Mouse (Mus musculus) MEL (cell line): ENCODE results near the gene Acp4.

Source experiments
- CTCF ChIP-seq, 3 experiments: IDR thresholded peaks in 2 of 3; conservative IDR thresholded peaks in 1 of 3; 2 replicates each; pipeline ENCODE4 v1.5.1; 2011 to 2012; ENCODE audit warnings: low read length in 3 of 3, low read depth in 2 of 3, mild to moderate bottlenecking in 2 of 3, improper control_type of control experiment in 1 of 3, inconsistent platforms in 1 of 3, mixed read lengths in 1 of 3, moderate library complexity in 1 of 3; ENCODE audit not compliant: control insufficient read depth in 1 of 3, insufficient read depth in 1 of 3, poor library complexity in 1 of 3, severe bottlenecking in 1 of 3
- E2F4 ChIP-seq: IDR thresholded peaks from 2 replicates; pipeline ENCODE4 v1.6.1; 2011; ENCODE audit warnings: low read depth, low read length, improper control_type of control experiment, borderline replicate concordance
- ELF1 ChIP-seq: IDR thresholded peaks from 2 replicates; pipeline ENCODE4 v1.6.1; 2014; ENCODE audit warnings: low read depth, mild to moderate bottlenecking, inconsistent platforms, low read length, improper control_type of control experiment, moderate library complexity
- EP300 ChIP-seq, 2 experiments: IDR thresholded peaks; 2 replicates each; pipeline ENCODE4 v1.6.1; 2011; ENCODE audit warnings: improper control_type of control experiment in 2 of 2, low read length in 2 of 2, low read depth in 1 of 2, mild to moderate bottlenecking in 1 of 2
- ETS1 ChIP-seq: IDR thresholded peaks from 2 replicates; pipeline ENCODE4 v1.6.1; 2012; ENCODE audit warnings: low read depth, mild to moderate bottlenecking, inconsistent platforms, low read length, improper control_type of control experiment, moderate library complexity
- HCFC1 ChIP-seq: IDR thresholded peaks from 2 replicates; pipeline ENCODE4 v1.6.1; 2012; ENCODE audit warnings: low read depth, mild to moderate bottlenecking, inconsistent platforms, low read length, improper control_type of control experiment, moderate library complexity
- MAX ChIP-seq: IDR thresholded peaks from 2 replicates; pipeline ENCODE4 v1.6.1; 2011; ENCODE audit warnings: low read length, improper control_type of control experiment
- MEF2A ChIP-seq: IDR thresholded peaks from 2 replicates; pipeline ENCODE4 v1.6.1; 2014; ENCODE audit warnings: low read depth, mild to moderate bottlenecking, inconsistent platforms, low read length, improper control_type of control experiment; ENCODE audit not compliant: poor library complexity, insufficient replicate concordance, severe bottlenecking; ENCODE audit errors: extremely low read depth
- NRF1 ChIP-seq: IDR thresholded peaks from 2 replicates; pipeline ENCODE4 v1.6.1; 2014; ENCODE audit warnings: low read depth, mild to moderate bottlenecking, inconsistent platforms, low read length, improper control_type of control experiment, moderate library complexity; ENCODE audit not compliant: poor library complexity, insufficient read depth, severe bottlenecking
- POLR2A ChIP-seq, 2 experiments: IDR thresholded peaks; 2 replicates each; pipeline ENCODE4 v1.6.1; 2011 to 2012; ENCODE audit warnings: low read length in 2 of 2, mild to moderate bottlenecking in 2 of 2, control low read depth in 1 of 2, improper control_type of control experiment in 1 of 2, low read depth in 1 of 2, moderate library complexity in 1 of 2; ENCODE audit not compliant: control insufficient read depth in 1 of 2, insufficient read depth in 1 of 2, poor library complexity in 1 of 2
- TAL1 ChIP-seq: IDR thresholded peaks from 2 replicates; pipeline ENCODE4 v1.6.1; 2012; ENCODE audit warnings: mild to moderate bottlenecking, inconsistent platforms, low read length, moderate library complexity, mixed read lengths
- USF2 ChIP-seq, 2 experiments: IDR thresholded peaks; 2 replicates each; pipeline ENCODE4 v1.6.1; 2011 to 2012; ENCODE audit warnings: improper control_type of control experiment in 2 of 2, low read length in 2 of 2, borderline replicate concordance in 1 of 2, inconsistent platforms in 1 of 2, low read depth in 1 of 2, mild to moderate bottlenecking in 1 of 2; ENCODE audit not compliant: insufficient read depth in 1 of 2
- ZNF384 ChIP-seq: IDR thresholded peaks from 2 replicates; pipeline ENCODE4 v1.6.1; 2012; ENCODE audit warnings: low read depth, mild to moderate bottlenecking, inconsistent platforms, low read length, improper control_type of control experiment

DNA sequence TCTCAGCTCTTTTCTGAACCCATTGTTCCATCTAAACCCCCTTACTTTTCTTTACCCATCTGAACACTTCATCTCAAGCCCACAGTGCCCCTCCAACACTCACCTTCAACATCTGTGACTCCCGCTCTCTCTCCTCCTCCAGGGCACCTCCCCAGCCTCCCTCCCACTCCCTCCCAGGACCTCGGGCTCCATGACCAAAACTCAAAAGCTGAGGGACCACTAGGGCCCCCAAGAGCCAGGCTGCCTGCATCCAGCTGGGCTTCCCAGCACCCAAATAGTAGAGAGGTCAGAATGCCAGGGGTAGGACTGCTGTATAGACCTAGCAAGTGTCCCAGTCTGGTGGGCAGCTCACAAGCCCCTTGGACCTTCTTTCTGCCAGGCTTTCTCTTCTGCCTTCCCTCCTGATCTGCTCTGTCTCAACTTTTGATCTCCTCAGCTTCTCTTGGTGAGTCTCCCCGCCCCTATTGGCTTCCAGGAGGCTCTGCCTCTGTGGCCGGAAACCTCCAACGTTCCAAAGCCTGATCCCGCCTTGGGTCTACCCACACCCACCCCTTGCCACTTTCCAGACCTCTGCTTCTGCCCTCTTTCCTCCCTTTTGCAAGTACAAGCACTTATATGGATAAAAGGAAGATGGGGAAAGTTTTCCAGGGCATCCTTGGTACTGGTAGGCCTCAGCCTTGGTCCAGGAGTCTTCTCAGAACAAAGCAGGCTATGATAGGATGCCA lies 49.5 kb upstream of the Acp4 start, which contains the start of gene Clec11a:
- TF ChIP-seq CTCF (IDR thresholded peaks at IDR 0.05 in 2 of 3, conservative IDR thresholded peaks at IDR 0.05 in 1 of 3; ENCODE audit: control insufficient read depth in 1 of 3, insufficient read depth in 1 of 3, low read depth in 2 of 3, low read length in 3 of 3, poor library complexity in 1 of 3, severe bottlenecking in 1 of 3) (no peak), MAX (no peak), EP300 (IDR thresholded peaks at IDR 0.05; ENCODE audit: low read depth in 1 of 2, low read length in 2 of 2) (no peak), ZNF384 (no peak), USF2 (IDR thresholded peaks at IDR 0.05; ENCODE audit: borderline replicate concordance in 1 of 2, insufficient read depth in 1 of 2, low read depth in 1 of 2, low read length in 2 of 2) (no peak), POLR2A (IDR thresholded peaks at IDR 0.05; ENCODE audit: control insufficient read depth in 1 of 2, insufficient read depth in 1 of 2, low read depth in 1 of 2, low read length in 2 of 2, poor library complexity in 1 of 2) (no peak), MEF2A (no peak), ETS1 (no peak), TAL1 (no peak), HCFC1 (no peak), E2F4 (no peak), ELF1 (no peak), NRF1 (no peak)
